Mouse (Mus musculus) stomach, postnatal 0 days (tissue): ENCODE measurements around the gene Rpp38. TPM values are rescaled to one million over a fixed set of nuclear protein-coding genes. Genes with fewer than 3 reads are reported as not detected.

ENCODE experiments used
- ATAC-seq: fragments of 200-750 bp; cut with Nextera tagmentation; 2 replicates; pipeline ENCODE4 v1.8.0; 2017; ENCODE audit not compliant: low FRiP score, low TSS enrichment
- DNase-seq: peaks from one replicate; pipeline ENCODE4 v3.0.0-alpha.2; 2016; ENCODE audit warnings: low spot score
- H3K27ac ChIP-seq: fragments of 300-500 bp; sonication (generic); replicated peaks from 2 replicates; pipeline ENCODE4 v1.5.1; 2014; ENCODE audit warnings: mild to moderate bottlenecking, control low read depth
- H3K27me3 ChIP-seq: fragments of 300-500 bp; sonication (generic); 2 replicates; pipeline ENCODE4 v1.6.1; 2014; ENCODE audit warnings: low read length; ENCODE audit not compliant: control insufficient read depth, insufficient read depth
- H3K36me3 ChIP-seq: fragments of 300-500 bp; sonication (generic); 2 replicates; pipeline ENCODE4 v1.6.1; 2014; ENCODE audit warnings: low read length, mixed read lengths; ENCODE audit not compliant: control insufficient read depth, insufficient read depth
- H3K4me1 ChIP-seq: fragments of 300-500 bp; sonication (generic); replicated peaks from 2 replicates; pipeline ENCODE4 v1.6.1; 2014; ENCODE audit warnings: antibody characterized with exemption; ENCODE audit not compliant: control insufficient read depth, insufficient read depth
- H3K4me2 ChIP-seq: fragments of 300-500 bp; sonication (generic); replicated peaks from 2 replicates; pipeline ENCODE4 v1.6.1; 2014; ENCODE audit warnings: low read depth, mild to moderate bottlenecking, control low read depth, moderate library complexity
- H3K4me3 ChIP-seq: fragments of 300-500 bp; sonication (generic); 2 replicates; pipeline ENCODE4 v1.5.1; 2014; ENCODE audit warnings: low read depth, low read length, control low read depth
- H3K9ac ChIP-seq: fragments of 300-500 bp; sonication (generic); 2 replicates; pipeline ENCODE4 v1.6.1; 2014; ENCODE audit warnings: mild to moderate bottlenecking, low read length, control low read depth, mixed read lengths
- H3K9me3 ChIP-seq: fragments of 300-500 bp; sonication (generic); 2 replicates; pipeline ENCODE4 v1.6.1; 2016; ENCODE audit warnings: low read length; ENCODE audit not compliant: control insufficient read depth
- CTCF ChIP-seq: IDR thresholded peaks from 2 replicates; pipeline ENCODE4 v1.5.1; 2016; ENCODE audit warnings: antibody characterized with exemption, low read depth, mild to moderate bottlenecking, moderate library complexity
- EP300 ChIP-seq: optimal IDR thresholded peaks from 2 replicates; pipeline ENCODE3; 2016; ENCODE audit warnings: antibody characterized with exemption
- WGBS: fragments of 180-500 bp; shearing (Covaris S2); extraction: QIAGEN DNeasy Blood & Tissue Kit; methylation state at CpG from one replicate; pipeline ENCODE4 v1.1.7; 2014; 5-methylcytosine and 5-hydroxymethylcytosine counted together
- polyA plus RNA-seq: library from polyadenylated mRNA; unstranded; fragments of >200 nt; fragmentation: Nextera tagmentation; extraction: Ambion mirVana; gene quantifications from 2 replicates; pipeline ENCODE4 v1.2.1, GENCODE M21; 2015

Gene Rpp38
- polyA plus RNA-seq, 1 experiment from 2014 or later = 17.2 TPM

GRCm38 (mm10) chr2:3353160-3353559 is 20.7 kb upstream of the Rpp38 start:
- Histone ChIP-seq H3K27ac (no peak overlapping the region), H3K4me3 (no peak overlapping the region), H3K4me1 (no peaks in the 10 kb centered on the region), H3K36me3 (no peaks in the 10 kb centered on the region), H3K4me2 (no peak overlapping the region), H3K9me3 (peaks cover 2% of the 10 kb centered on the region; the same call in 1 of the 2 replicates), H3K27me3 (no peaks in the 10 kb centered on the region), H3K9ac (no peak overlapping the region)
- no peak for DNase-seq
- TF ChIP-seq CTCF (no peak), EP300 (no peak)
- no peak for ATAC-seq

- TF ChIP-seq EP300 (no peak), CTCF (peak; percentile 89)
- 0 out of 2 replicates have a peak, but pooled peaks have one; percentile 38 for ATAC-seq
Measured at GRCm38 (mm10) chr2:3348919-3349318, 16.5 kb upstream of the Rpp38 start.

DNA sequence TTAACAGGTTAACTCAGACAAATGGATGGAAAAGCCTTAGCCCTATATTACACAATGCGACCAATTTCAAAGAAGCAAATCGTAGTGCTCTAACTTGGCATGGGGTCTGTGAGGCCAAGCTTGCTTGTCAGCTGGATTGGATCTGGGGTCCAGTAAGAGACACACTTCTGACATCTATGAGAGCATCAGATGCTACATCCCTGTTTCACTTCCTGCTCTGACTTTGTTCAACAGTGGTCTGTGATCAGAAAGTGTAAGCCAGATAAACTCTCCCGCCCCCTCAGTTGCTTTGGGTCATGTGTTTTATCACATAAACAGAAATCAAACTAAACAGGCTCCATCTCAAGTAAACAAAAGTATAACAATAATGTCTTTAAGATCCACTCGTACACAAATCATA is 16.0 kb upstream of the Rpp38 start:
- Histone ChIP-seq H3K4me1 (no peaks in the 10 kb centered on the region), H3K27me3 (no peaks in the 10 kb centered on the region), H3K9me3 (peaks cover 2% of the 10 kb centered on the region; the same call in 1 of the 2 replicates), H3K4me3 (no peak overlapping the region), H3K36me3 (no peaks in the 10 kb centered on the region), H3K27ac (no peak overlapping the region), H3K9ac (no peak overlapping the region), H3K4me2 (no peak overlapping the region)
- ATAC-seq = no peak
- 76% methylated on average over 4 of the region's 4 CpGs for WGBS
- no peak for DNase-seq
- TF ChIP-seq EP300 = no peak
- TF ChIP-seq CTCF = no peak

More at GRCm38 (mm10) chr2:3348919-3349318, 16.5 kb upstream of the Rpp38 start:
- Histone ChIP-seq H3K4me3 (no peak overlapping the region), H3K27ac (no peak overlapping the region), H3K4me1 (no peaks in the 10 kb centered on the region), H3K27me3 (no peaks in the 10 kb centered on the region), H3K36me3 (no peaks in the 10 kb centered on the region), H3K4me2 (no peak overlapping the region), H3K9me3 (peaks cover 2% of the 10 kb centered on the region; the same call in 1 of the 2 replicates), H3K9ac (no peak overlapping the region)
- WGBS = 15% methylated on average over 3 of the region's 3 CpGs
- no peak for DNase-seq

DNA sequence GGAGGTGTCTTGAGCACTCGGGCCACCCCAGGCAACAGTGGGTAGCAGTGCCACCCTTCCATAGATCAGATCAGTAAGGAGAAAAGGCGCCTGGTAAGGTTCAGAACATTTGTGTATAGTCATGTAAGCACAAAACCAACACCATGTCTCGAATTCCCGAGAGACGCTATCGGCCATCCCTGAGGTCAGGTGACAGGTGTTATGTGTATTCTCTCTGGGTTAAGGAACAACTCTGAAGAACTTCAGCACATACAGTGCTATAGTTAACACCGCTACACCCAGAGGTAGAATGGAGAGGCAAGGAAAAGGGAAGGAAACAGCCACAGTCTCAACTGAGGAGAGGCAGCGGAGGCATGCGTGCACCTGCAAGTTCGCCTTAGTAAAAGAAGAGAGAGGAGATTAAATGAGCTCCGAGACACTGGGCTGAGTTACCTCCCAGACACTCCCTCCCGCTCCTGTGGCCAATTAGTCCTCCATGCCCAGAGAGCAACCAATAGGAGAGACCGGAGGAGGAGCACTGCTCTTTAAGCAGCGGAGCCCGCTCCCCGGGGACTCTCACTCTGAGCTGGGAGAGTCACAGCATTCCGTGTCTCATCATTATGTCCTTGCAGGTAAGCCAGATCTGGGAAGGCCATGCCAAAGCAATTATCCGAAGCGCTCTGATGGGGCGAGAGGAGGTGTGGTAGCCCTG is 3.3 kb upstream of the Rpp38 start, which contains the start of gene Acbd7:
Acbd7 (plus strand) TSS at position 558 of the 691 bp plus-strand sequence.
- H3K9ac ChIP-seq = no peak within 1 kb of the TSS
- DNase-seq = peak; percentile 73

GRCm38 (mm10) chr2:3333761-3334160 is 1.3 kb upstream of the Rpp38 start:
- Histone ChIP-seq H3K9me3 (no peaks in the 10 kb centered on the region), H3K4me1 (peaks cover 4% of the 10 kb centered on the region), H3K36me3 (no peaks in the 10 kb centered on the region), H3K27me3 (no peaks in the 10 kb centered on the region), H3K4me3 (no peak overlapping the region), H3K4me2 (no peak overlapping the region), H3K9ac (no peak overlapping the region), H3K27ac (no peak overlapping the region)
- 89% methylated on average over 12 of the region's 12 CpGs for WGBS
- ATAC-seq = no peak
- no peak for TF ChIP-seq EP300
- no peak for TF ChIP-seq CTCF
- no peak for DNase-seq

More for the DNA sequence above, 3.3 kb upstream of the Rpp38 start, which contains the start of gene Acbd7:
- 0 out of 2 replicates have a peak within 1 kb of the TSS, but pooled peaks have one; percentile 35 for H3K27ac ChIP-seq
- peak; percentile 36; the same call in 1 of the 2 replicates for ATAC-seq
- H3K4me2 ChIP-seq = peak within 1 kb of the TSS; percentile 45
- H3K9me3 ChIP-seq = no peaks in the 10 kb centered on the region
- TF ChIP-seq EP300 (no peak), CTCF (no peak)
- peak within 1 kb of the TSS; percentile 11; the same call in 1 of the 2 replicates for H3K4me3 ChIP-seq
- H3K36me3 ChIP-seq = no peaks in the 10 kb centered on the region
- H3K27me3 ChIP-seq = no peaks in the 10 kb centered on the region
- H3K4me1 ChIP-seq = peaks cover 4% of the 10 kb centered on the region
- WGBS = 3% methylated on average over 20 of the region's 20 CpGs

GRCm38 (mm10) chr2:3332056-3332455 is 387 bp downstream of the Rpp38 start:
- DNase-seq (no peak), ATAC-seq (no peak)
- peak overlapping the region; percentile 77 for H3K9ac ChIP-seq
- H3K4me3 ChIP-seq = peak overlapping the region; percentile 68
- H3K36me3 ChIP-seq = 0 out of 2 replicates have a peak, but pooled peaks cover 3% of the 10 kb centered on the region
- peaks cover 4% of the 10 kb centered on the region for H3K4me1 ChIP-seq
- no peaks in the 10 kb centered on the region for H3K9me3 ChIP-seq
- H3K4me2 ChIP-seq = peak overlapping the region; percentile 91
- no peaks in the 10 kb centered on the region for H3K27me3 ChIP-seq
- under 1% methylated on average over 21 of the region's 21 CpGs for WGBS
- H3K27ac ChIP-seq = peak overlapping the region; percentile 89
- TF ChIP-seq EP300 (no peak), CTCF (no peak)
